In the genomic region with DNA sequence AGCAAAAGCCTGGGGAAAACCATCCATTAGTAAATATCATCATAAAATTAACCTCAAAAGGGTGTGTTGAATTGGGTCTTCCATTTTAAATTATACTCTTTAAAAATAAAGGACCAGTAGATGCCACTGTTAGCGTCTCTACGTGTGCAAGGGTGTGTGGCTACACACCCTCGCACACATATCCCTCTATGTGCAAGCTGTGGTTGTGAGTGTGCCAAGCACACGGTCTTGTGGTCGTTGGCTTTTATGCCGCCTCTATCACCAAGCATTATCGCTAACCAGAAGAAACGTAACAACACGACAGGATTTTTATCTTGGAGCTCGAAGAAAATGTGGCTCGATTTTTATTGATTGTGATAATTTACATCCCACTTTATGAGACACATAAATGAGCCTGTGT, we compare ENCODE assay signal across 8 mouse cellular contexts. TPM values are rescaled to one million over a fixed set of nuclear protein-coding genes. Genes with fewer than 3 reads are reported as not detected.
A peak's percentile ranks its signal among the peaks of the same experiment; 100 is the strongest.
DNase-seq lines count a peak whose midpoint lies in the region; ATAC-seq and TF ChIP-seq lines count a peak whose summit lies in the region.

No protein-coding gene starts in this region.

- H3K4me1 ChIP-seq in heart, embryonic 12.5 days (replicated peaks) = peaks cover 38% of the 10 kb centered on the region
- peaks cover 41% of the 10 kb centered on the region for H3K4me1 ChIP-seq in E14TG2a.4 (replicated peaks; ENCODE audit: low read depth, low read length)
- peaks cover 47% of the 10 kb centered on the region for H3K4me1 ChIP-seq in forebrain, embryonic 15.5 days
- H3K4me1 ChIP-seq in liver, embryonic 13.5 days (replicated peaks) = peaks cover 38% of the 10 kb centered on the region

- peak overlapping the region; percentile 100 for H3K27ac ChIP-seq in heart, embryonic 12.5 days (ENCODE audit: poor library complexity, severe bottlenecking)
- H3K27ac ChIP-seq in forebrain, embryonic 15.5 days (replicated peaks) = peak overlapping the region; percentile 100
- peak overlapping the region; percentile 95 for H3K27ac ChIP-seq in liver, embryonic 13.5 days

- no peaks in the 10 kb centered on the region for H3K9me3 ChIP-seq in heart, embryonic 12.5 days (replicated peaks)
- H3K9me3 ChIP-seq in E14TG2a.4 (ENCODE audit: low read length) = no peaks in the 10 kb centered on the region
- no peaks in the 10 kb centered on the region for H3K9me3 ChIP-seq in forebrain, embryonic 15.5 days
- H3K9me3 ChIP-seq in liver, embryonic 13.5 days (replicated peaks) = no peaks in the 10 kb centered on the region

- no peak for TF ChIP-seq CTCF in E14TG2a.4 (conservative IDR thresholded peaks at IDR 0.05; ENCODE audit: low read length)

- H3K4me3 ChIP-seq in heart, embryonic 12.5 days = no peak overlapping the region
- H3K4me3 ChIP-seq in E14TG2a.4 (replicated peaks; ENCODE audit: low read length) = peak overlapping the region; percentile 90; the same call in 1 of the 2 replicates
- H3K4me3 ChIP-seq in forebrain, embryonic 15.5 days = peak overlapping the region; percentile 95; the same call in 1 of the 2 replicates
- H3K4me3 ChIP-seq in liver, embryonic 13.5 days (replicated peaks) = peak overlapping the region; percentile 92

- H3K4me2 ChIP-seq in heart, embryonic 12.5 days = peak overlapping the region; percentile 93
- H3K4me2 ChIP-seq in forebrain, embryonic 15.5 days (replicated peaks) = peak overlapping the region; percentile 87
- peak overlapping the region; percentile 97 for H3K4me2 ChIP-seq in liver, embryonic 13.5 days

- intact Hi-C loops in left cerebral cortex, postnatal 10 days (cut with DNase I) = loop anchor here (5.0 kb wide), 1 partner anchor 162 kb away; no protein-coding TSS in a partner anchor

- no peak for ATAC-seq in heart, embryonic 12.5 days (ENCODE audit: insufficient number of reproducible peaks, low FRiP score)
- ATAC-seq in forebrain, embryonic 15.5 days (replicated peaks) = no peak
- ATAC-seq in liver, embryonic 13.5 days (ENCODE audit: low read depth) = no peak

- DNase-seq in heart, postnatal 4 days = no peak
- no peak for DNase-seq in liver, embryonic 13.5 days
- DNase-seq in natural killer cell, adult 2 months (ENCODE audit: low spot score in 2 of 2) = no peak
- no peak for DNase-seq in left cerebral cortex, postnatal 10 days (ENCODE audit: extremely low spot score in 1 of 2, low spot score in 2 of 2)
- DNase-seq in B cell, adult 2 months = no peak

- peaks cover 10% of the 10 kb centered on the region for H3K36me3 ChIP-seq in heart, embryonic 12.5 days
- H3K36me3 ChIP-seq in E14TG2a.4 (ENCODE audit: insufficient read depth, low read length) = peaks cover 8% of the 10 kb centered on the region; the same call in 1 of the 2 replicates
- H3K36me3 ChIP-seq in forebrain, embryonic 15.5 days = no peaks in the 10 kb centered on the region
- H3K36me3 ChIP-seq in liver, embryonic 13.5 days = peaks cover 15% of the 10 kb centered on the region

- H3K9ac ChIP-seq in heart, embryonic 12.5 days = no peak overlapping the region
- H3K9ac ChIP-seq in forebrain, embryonic 15.5 days (replicated peaks) = no peak overlapping the region; the same call in 1 of the 2 replicates
- peak overlapping the region; percentile 91 for H3K9ac ChIP-seq in liver, embryonic 13.5 days

- WGBS in heart, embryonic 12.5 days = 45% methylated on average over 11 of the region's 11 CpGs
- 44% methylated on average over 11 of the region's 11 CpGs for WGBS in forebrain, embryonic 15.5 days
- 41% methylated on average over 11 of the region's 11 CpGs for WGBS in liver, embryonic 13.5 days (ENCODE audit: insufficient replicate concordance)

- H3K27me3 ChIP-seq in heart, embryonic 12.5 days (replicated peaks) = no peaks in the 10 kb centered on the region
- H3K27me3 ChIP-seq in E14TG2a.4 (ENCODE audit: insufficient read depth, low read length) = peaks cover 25% of the 10 kb centered on the region
- no peaks in the 10 kb centered on the region for H3K27me3 ChIP-seq in forebrain, embryonic 15.5 days
- peaks cover 6% of the 10 kb centered on the region; the same call in 1 of the 2 replicates for H3K27me3 ChIP-seq in liver, embryonic 13.5 days

RNA-seq across cellular contexts. Expression of gene Irs2, which starts 2.1 kb away (rescaled TPM):
- 6.2 and 7.7 TPM in 2 replicates for polyA plus RNA-seq in heart, embryonic 12.5 days (2016; fragmentation: Nextera tagmentation; extraction: Ambion mirVana)
- total RNA-seq in heart, postnatal 4 days (2021) = 10 to 100 TPM; 39.5 to 47.6 TPM
- 7.1 and 7.5 TPM in 2 replicates for polyA plus RNA-seq in forebrain, embryonic 15.5 days (2015; fragmentation: Nextera tagmentation; extraction: Ambion mirVana)
- polyA plus RNA-seq in liver, embryonic 13.5 days (2015; fragmentation: Nextera tagmentation; extraction: Ambion mirVana) = 2.9 and 3.4 TPM in 2 replicates
- total RNA-seq in left cerebral cortex, postnatal 10 days (2021) = 10 to 100 TPM; 44.6 to 47.4 TPM
